Mouse (Mus musculus) lung, postnatal 10 days (tissue): ENCODE measurements around the gene Sept3.
"Not testable (repeated sequence)": the region's sequence is repeated elsewhere in the genome, so short reads cannot be mapped to it uniquely, and the experiment has no call there.

Source experiments
- DNase-seq: peaks from one replicate; pipeline ENCODE4 v3.0.0; 2021

Gene Sept3

GRCm38 (mm10) chr15:82274593-82274926, at the start of gene Sept3:
TSS of gene Sept3 (plus strand) at chr15:82274893.
- DNase-seq, result no peak

GRCm38 (mm10) chr15:82225769-82226168, 48.9 kb upstream of the Sept3 start:
- DNase-seq, result no peak

- no peak for DNase-seq
Measured at GRCm38 (mm10) chr15:82229542-82230045, 45.1 kb upstream of the Sept3 start.

GRCm38 (mm10) chr15:82230098-82230611, 44.5 kb upstream of the Sept3 start:
- no peak for DNase-seq

GRCm38 (mm10) chr15:82231100-82231499, 43.6 kb upstream of the Sept3 start:
- no peak for DNase-seq

- DNase-seq, result no peak
Measured at GRCm38 (mm10) chr15:82231591-82232378, 42.9 kb upstream of the Sept3 start.

- DNase-seq, result no peak
Measured at GRCm38 (mm10) chr15:82232651-82233050, 42.0 kb upstream of the Sept3 start.

- no peak for DNase-seq
Measured at GRCm38 (mm10) chr15:82235661-82236060, 39.0 kb upstream of the Sept3 start.

GRCm38 (mm10) chr15:82236565-82236964, 38.1 kb upstream of the Sept3 start:
- DNase-seq, result peak; percentile 82

- DNase-seq, result no peak
Measured at GRCm38 (mm10) chr15:82243311-82243710, 31.4 kb upstream of the Sept3 start.

- no peak for DNase-seq
Measured at GRCm38 (mm10) chr15:82243742-82244114, 31.0 kb upstream of the Sept3 start.

GRCm38 (mm10) chr15:82244115-82244804, 30.4 kb upstream of the Sept3 start, which contains the start of gene Cenpm:
TSS of gene Cenpm (minus strand) at chr15:82244748.
- peak; percentile 94 for DNase-seq

- DNase-seq, result not testable (repeated sequence)
Measured at GRCm38 (mm10) chr15:82244805-82245161, 29.9 kb upstream of the Sept3 start.

- DNase-seq, result no peak
Measured at GRCm38 (mm10) chr15:82247131-82247776, 27.4 kb upstream of the Sept3 start.

GRCm38 (mm10) chr15:82251579-82251978, 23.1 kb upstream of the Sept3 start:
- no peak for DNase-seq

- no peak for DNase-seq
Measured at GRCm38 (mm10) chr15:82252097-82252496, 22.6 kb upstream of the Sept3 start, which contains the start of gene 1500009C09Rik. TSS of gene 1500009C09Rik (plus strand) at chr15:82252397.

- no peak for DNase-seq
Measured at GRCm38 (mm10) chr15:82255248-82255647, 19.4 kb upstream of the Sept3 start.

- DNase-seq, result no peak
Measured at GRCm38 (mm10) chr15:82255944-82256383, 18.7 kb upstream of the Sept3 start.

- DNase-seq, result peak; percentile 68
Measured at GRCm38 (mm10) chr15:82259510-82259909, 15.2 kb upstream of the Sept3 start.

GRCm38 (mm10) chr15:82266356-82266755, 8.3 kb upstream of the Sept3 start:
- DNase-seq, result peak; percentile 72

- no peak for DNase-seq
Measured at GRCm38 (mm10) chr15:82268185-82268584, 6.5 kb upstream of the Sept3 start.

GRCm38 (mm10) chr15:82268783-82269182, 5.9 kb upstream of the Sept3 start:
- DNase-seq, result no peak

GRCm38 (mm10) chr15:82271201-82271600, 3.5 kb upstream of the Sept3 start:
- peak; percentile 77 for DNase-seq
